Mouse (Mus musculus): ENCODE measurements around the gene Prss35. TPM values are rescaled to one million over a fixed set of nuclear protein-coding genes. Genes with fewer than 3 reads are reported as not detected.

The Prss35 gene
- polyA plus RNA-seq, 1 experiment from 2014 or later = 17.5 TPM

- no peak for ATAC-seq (ENCODE audit: insufficient read depth, low FRiP score, low read depth)
- no peaks in the 10 kb centered on the region for H3K9me3 ChIP-seq
- WGBS = 87% methylated on average over 3 of the region's 3 CpGs
Observed at GRCm38 (mm10) chr9:86714089-86714488, 29.4 kb upstream of the Prss35 start.

GRCm38 (mm10) chr9:86716540-86716939, 26.9 kb upstream of the Prss35 start:
- Histone ChIP-seq H3K27ac (no peak overlapping the region), H3K9ac (no peak overlapping the region), H3K9me3 (no peaks in the 10 kb centered on the region), H3K4me3 (replicated peaks) (no peak overlapping the region), H3K36me3 (no peaks in the 10 kb centered on the region), H3K27me3 (replicated peaks) (no peaks in the 10 kb centered on the region), H3K4me1 (no peaks in the 10 kb centered on the region), H3K4me2 (no peak overlapping the region)
- 37% methylated on average over 2 of the region's 2 CpGs for WGBS
- no peak for ATAC-seq (ENCODE audit: insufficient read depth, low FRiP score, low read depth)

More at GRCm38 (mm10) chr9:86714089-86714488, 29.4 kb upstream of the Prss35 start:
- Histone ChIP-seq H3K27ac (no peak overlapping the region), H3K4me3 (replicated peaks) (no peak overlapping the region), H3K4me1 (no peaks in the 10 kb centered on the region), H3K27me3 (replicated peaks) (no peaks in the 10 kb centered on the region), H3K9ac (no peak overlapping the region), H3K4me2 (no peak overlapping the region), H3K36me3 (no peaks in the 10 kb centered on the region)

GRCm38 (mm10) chr9:86717119-86717518, 26.3 kb upstream of the Prss35 start:
- no peaks in the 10 kb centered on the region for H3K36me3 ChIP-seq
- 47% methylated on average over 5 of the region's 5 CpGs for WGBS
- no peaks in the 10 kb centered on the region for H3K27me3 ChIP-seq (replicated peaks)
- no peak overlapping the region for H3K9ac ChIP-seq
- H3K4me2 ChIP-seq = no peak overlapping the region
- H3K27ac ChIP-seq = no peak overlapping the region
- H3K4me3 ChIP-seq (replicated peaks) = no peak overlapping the region
- H3K9me3 ChIP-seq = no peaks in the 10 kb centered on the region
- no peaks in the 10 kb centered on the region for H3K4me1 ChIP-seq
- ATAC-seq (ENCODE audit: insufficient read depth, low FRiP score, low read depth) = no peak

- Histone ChIP-seq H3K4me3 (replicated peaks) (no peak overlapping the region), H3K36me3 (no peaks in the 10 kb centered on the region), H3K9ac (no peak overlapping the region), H3K4me1 (no peaks in the 10 kb centered on the region), H3K27ac (no peak overlapping the region), H3K27me3 (replicated peaks) (no peaks in the 10 kb centered on the region), H3K9me3 (no peaks in the 10 kb centered on the region), H3K4me2 (no peak overlapping the region)
- ATAC-seq (ENCODE audit: insufficient read depth, low FRiP score, low read depth) = no peak
- WGBS = 83% methylated on average over 5 of the region's 5 CpGs
Observed at GRCm38 (mm10) chr9:86720227-86720626, 23.2 kb upstream of the Prss35 start.

- 75% methylated on average over 2 of the region's 2 CpGs for WGBS
- ATAC-seq (ENCODE audit: insufficient read depth, low FRiP score, low read depth) = no peak
Observed at GRCm38 (mm10) chr9:86720794-86721193, 22.7 kb upstream of the Prss35 start.

GRCm38 (mm10) chr9:86725066-86725465, 18.4 kb upstream of the Prss35 start:
- WGBS = 74% methylated on average over 4 of the region's 4 CpGs
- no peak overlapping the region for H3K27ac ChIP-seq

More at GRCm38 (mm10) chr9:86720794-86721193, 22.7 kb upstream of the Prss35 start:
- H3K4me3 ChIP-seq (replicated peaks) = no peak overlapping the region
- no peak overlapping the region for H3K27ac ChIP-seq
- H3K36me3 ChIP-seq = no peaks in the 10 kb centered on the region
- no peak overlapping the region for H3K4me2 ChIP-seq
- H3K9me3 ChIP-seq = no peaks in the 10 kb centered on the region
- no peaks in the 10 kb centered on the region for H3K27me3 ChIP-seq (replicated peaks)
- no peaks in the 10 kb centered on the region for H3K4me1 ChIP-seq
- H3K9ac ChIP-seq = no peak overlapping the region

GRCm38 (mm10) chr9:86725604-86726380, 17.7 kb upstream of the Prss35 start:
- H3K9me3 ChIP-seq = no peaks in the 10 kb centered on the region
- WGBS = 51% methylated on average over 7 of the region's 7 CpGs
- H3K36me3 ChIP-seq = no peaks in the 10 kb centered on the region
- ATAC-seq (ENCODE audit: insufficient read depth, low FRiP score, low read depth) = no peak
- no peaks in the 10 kb centered on the region for H3K4me1 ChIP-seq
- H3K9ac ChIP-seq = no peak overlapping the region
- H3K27me3 ChIP-seq (replicated peaks) = no peaks in the 10 kb centered on the region
- no peak overlapping the region for H3K4me2 ChIP-seq
- no peak overlapping the region for H3K4me3 ChIP-seq (replicated peaks)
- no peak overlapping the region for H3K27ac ChIP-seq

More at GRCm38 (mm10) chr9:86725066-86725465, 18.4 kb upstream of the Prss35 start:
- Histone ChIP-seq H3K4me3 (replicated peaks) (no peak overlapping the region), H3K27me3 (replicated peaks) (no peaks in the 10 kb centered on the region), H3K4me1 (no peaks in the 10 kb centered on the region), H3K9ac (no peak overlapping the region), H3K9me3 (no peaks in the 10 kb centered on the region), H3K4me2 (no peak overlapping the region), H3K36me3 (no peaks in the 10 kb centered on the region)
- no peak for ATAC-seq (ENCODE audit: insufficient read depth, low FRiP score, low read depth)

GRCm38 (mm10) chr9:86726381-86726720, 17.1 kb upstream of the Prss35 start:
- no peak for ATAC-seq (ENCODE audit: insufficient read depth, low FRiP score, low read depth)
- 87% methylated on average over 5 of the region's 5 CpGs for WGBS

GRCm38 (mm10) chr9:86728214-86728814, 15.1 kb upstream of the Prss35 start:
- Histone ChIP-seq H3K4me2 (no peak overlapping the region), H3K9ac (no peak overlapping the region), H3K27me3 (replicated peaks) (no peaks in the 10 kb centered on the region), H3K4me3 (replicated peaks) (no peak overlapping the region), H3K36me3 (no peaks in the 10 kb centered on the region), H3K9me3 (no peaks in the 10 kb centered on the region), H3K27ac (no peak overlapping the region), H3K4me1 (no peaks in the 10 kb centered on the region)
- peak; percentile 66 for ATAC-seq (ENCODE audit: insufficient read depth, low FRiP score, low read depth)
- WGBS = 69% methylated on average over 10 of the region's 10 CpGs

More at GRCm38 (mm10) chr9:86726381-86726720, 17.1 kb upstream of the Prss35 start:
- Histone ChIP-seq H3K9ac (no peak overlapping the region), H3K4me3 (replicated peaks) (no peak overlapping the region), H3K9me3 (no peaks in the 10 kb centered on the region), H3K4me2 (no peak overlapping the region), H3K4me1 (no peaks in the 10 kb centered on the region), H3K36me3 (no peaks in the 10 kb centered on the region), H3K27me3 (replicated peaks) (no peaks in the 10 kb centered on the region), H3K27ac (no peak overlapping the region)

GRCm38 (mm10) chr9:86729084-86729483, 14.4 kb upstream of the Prss35 start:
- ATAC-seq (ENCODE audit: insufficient read depth, low FRiP score, low read depth) = no peak
- WGBS = 34% methylated on average over 1 of the region's 1 CpGs
- H3K27ac ChIP-seq = no peak overlapping the region

GRCm38 (mm10) chr9:86729811-86730210, 13.6 kb upstream of the Prss35 start:
- Histone ChIP-seq H3K4me3 (replicated peaks) (no peak overlapping the region), H3K27ac (no peak overlapping the region), H3K27me3 (replicated peaks) (no peaks in the 10 kb centered on the region), H3K9me3 (no peaks in the 10 kb centered on the region), H3K4me2 (no peak overlapping the region), H3K4me1 (no peaks in the 10 kb centered on the region), H3K36me3 (no peaks in the 10 kb centered on the region), H3K9ac (no peak overlapping the region)
- no peak for ATAC-seq (ENCODE audit: insufficient read depth, low FRiP score, low read depth)
- 83% methylated on average over 3 of the region's 3 CpGs for WGBS

More at GRCm38 (mm10) chr9:86729084-86729483, 14.4 kb upstream of the Prss35 start:
- Histone ChIP-seq H3K4me3 (replicated peaks) (no peak overlapping the region), H3K4me2 (no peak overlapping the region), H3K9me3 (no peaks in the 10 kb centered on the region), H3K4me1 (no peaks in the 10 kb centered on the region), H3K36me3 (no peaks in the 10 kb centered on the region), H3K9ac (no peak overlapping the region), H3K27me3 (replicated peaks) (no peaks in the 10 kb centered on the region)

GRCm38 (mm10) chr9:86734357-86734756, 9.1 kb upstream of the Prss35 start:
- no peak for ATAC-seq (ENCODE audit: insufficient read depth, low FRiP score, low read depth)
- H3K27me3 ChIP-seq (replicated peaks) = no peaks in the 10 kb centered on the region
- no peaks in the 10 kb centered on the region for H3K36me3 ChIP-seq

More at GRCm38 (mm10) chr9:86734357-86734756, 9.1 kb upstream of the Prss35 start:
- H3K4me1 ChIP-seq = peaks cover 2% of the 10 kb centered on the region; the same call in 1 of the 2 replicates
- no peak overlapping the region for H3K9ac ChIP-seq
- H3K27ac ChIP-seq = no peak overlapping the region
- H3K4me2 ChIP-seq = no peak overlapping the region
- no peaks in the 10 kb centered on the region for H3K9me3 ChIP-seq
- no peak overlapping the region for H3K4me3 ChIP-seq (replicated peaks)
